Mouse (Mus musculus) MEL (cell line): ENCODE measurements around the gene Sema6d. TPM values are rescaled to one million over a fixed set of nuclear protein-coding genes. Genes with fewer than 3 reads are reported as not detected.

Experiments
- DNase-seq: peaks from one replicate; pipeline ENCODE4 v3.0.0; 2011; ENCODE audit warnings: low read depth, low spot score
- H3K27ac ChIP-seq: 2 replicates; pipeline ENCODE4 v1.5.1; 2012; ENCODE audit warnings: low read depth, mild to moderate bottlenecking, control low read depth, low read length, moderate library complexity; ENCODE audit not compliant: control insufficient read depth
- H3K27me3 ChIP-seq, 2 experiments: fragments of 150-350 bp in 1 of 2; sonication (generic) in 1 of 2; 2 replicates each; pipeline ENCODE4 v1.6.1; 2012; ENCODE audit warnings: low read length in 2 of 2, mild to moderate bottlenecking in 2 of 2, improper control_type of control experiment in 1 of 2, moderate library complexity in 1 of 2; ENCODE audit not compliant: insufficient read depth in 2 of 2, control insufficient read depth in 1 of 2
- H3K36me3 ChIP-seq, 2 experiments: 2 replicates each; pipeline ENCODE4 v1.6.1; 2012 to 2014; ENCODE audit warnings: low read length in 2 of 2, improper control_type of control experiment in 1 of 2, inconsistent platforms in 1 of 2, mild to moderate bottlenecking in 1 of 2; ENCODE audit not compliant: insufficient read depth in 2 of 2, control insufficient read depth in 1 of 2
- H3K4me1 ChIP-seq, 2 experiments: fragments of 150-350 bp in 1 of 2; sonication (generic) in 1 of 2; 2 replicates each; pipeline ENCODE4 v1.6.1; 2012; ENCODE audit warnings: low read length in 2 of 2, improper control_type of control experiment in 1 of 2, mild to moderate bottlenecking in 1 of 2; ENCODE audit not compliant: insufficient read depth in 2 of 2, control insufficient read depth in 1 of 2
- H3K4me3 ChIP-seq, 2 experiments: fragments of 150-350 bp in 1 of 2; sonication (generic) in 1 of 2; 2 replicates each; pipeline ENCODE4 v1.5.1; 2012; ENCODE audit warnings: low read depth in 2 of 2, low read length in 2 of 2, mild to moderate bottlenecking in 2 of 2, moderate library complexity in 2 of 2, control low read depth in 1 of 2, improper control_type of control experiment in 1 of 2; ENCODE audit not compliant: control insufficient read depth in 1 of 2, insufficient read depth in 1 of 2
- H3K79me2 ChIP-seq: 2 replicates; pipeline ENCODE4 v1.6.1; 2012; ENCODE audit warnings: mild to moderate bottlenecking, low read length, moderate library complexity; ENCODE audit not compliant: control insufficient read depth, poor library complexity, insufficient read depth
- H3K9ac ChIP-seq: 2 replicates; pipeline ENCODE4 v1.6.1; 2012; ENCODE audit warnings: low read depth, mild to moderate bottlenecking, control low read depth, low read length, moderate library complexity; ENCODE audit not compliant: control insufficient read depth, poor library complexity, severe bottlenecking
- H3K9me3 ChIP-seq: fragments of 150-350 bp; sonication (generic); replicated peaks from 2 replicates; pipeline ENCODE4 v1.6.1; 2012; ENCODE audit warnings: mild to moderate bottlenecking, low read length, improper control_type of control experiment, moderate library complexity; ENCODE audit not compliant: insufficient read depth
- BHLHE40 ChIP-seq: IDR thresholded peaks from 2 replicates; pipeline ENCODE4 v1.6.1; 2012; ENCODE audit warnings: low read depth, mild to moderate bottlenecking, inconsistent platforms, low read length, improper control_type of control experiment, borderline replicate concordance
- CHD1 ChIP-seq: IDR thresholded peaks from 2 replicates; pipeline ENCODE4 v1.6.1; 2012; ENCODE audit warnings: low read depth, mild to moderate bottlenecking, inconsistent platforms, low read length, improper control_type of control experiment
- ELF1 ChIP-seq: IDR thresholded peaks from 2 replicates; pipeline ENCODE4 v1.6.1; 2014; ENCODE audit warnings: low read depth, mild to moderate bottlenecking, inconsistent platforms, low read length, improper control_type of control experiment, moderate library complexity
- ETS1 ChIP-seq: IDR thresholded peaks from 2 replicates; pipeline ENCODE4 v1.6.1; 2012; ENCODE audit warnings: low read depth, mild to moderate bottlenecking, inconsistent platforms, low read length, improper control_type of control experiment, moderate library complexity
- GATA1 ChIP-seq: IDR thresholded peaks from 2 replicates; pipeline ENCODE4 v1.6.1; 2011; ENCODE audit warnings: low read depth, low read length, improper control_type of control experiment
- HCFC1 ChIP-seq: IDR thresholded peaks from 2 replicates; pipeline ENCODE4 v1.6.1; 2012; ENCODE audit warnings: low read depth, mild to moderate bottlenecking, inconsistent platforms, low read length, improper control_type of control experiment, moderate library complexity
- JUND ChIP-seq: IDR thresholded peaks from 2 replicates; pipeline ENCODE4 v1.6.1; 2011; ENCODE audit warnings: low read depth, mild to moderate bottlenecking, improper control_type of control experiment, low read length
- MAFK ChIP-seq: IDR thresholded peaks from 2 replicates; pipeline ENCODE4 v1.6.1; 2011; ENCODE audit warnings: low read depth, mild to moderate bottlenecking, low read length, improper control_type of control experiment, borderline replicate concordance
- MAX ChIP-seq: IDR thresholded peaks from 2 replicates; pipeline ENCODE4 v1.6.1; 2011; ENCODE audit warnings: low read length, improper control_type of control experiment
- MAZ ChIP-seq: IDR thresholded peaks from 2 replicates; pipeline ENCODE4 v1.6.1; 2012; ENCODE audit warnings: low read depth, mild to moderate bottlenecking, inconsistent platforms, low read length, improper control_type of control experiment
- MEF2A ChIP-seq: IDR thresholded peaks from 2 replicates; pipeline ENCODE4 v1.6.1; 2014; ENCODE audit warnings: low read depth, mild to moderate bottlenecking, inconsistent platforms, low read length, improper control_type of control experiment; ENCODE audit not compliant: poor library complexity, insufficient replicate concordance, severe bottlenecking; ENCODE audit errors: extremely low read depth
- MXI1 ChIP-seq: IDR thresholded peaks from 2 replicates; pipeline ENCODE4 v1.6.1; 2011; ENCODE audit warnings: mild to moderate bottlenecking, low read depth, low read length, improper control_type of control experiment
- MYB ChIP-seq: IDR thresholded peaks from 2 replicates; pipeline ENCODE4 v1.6.1; 2011; ENCODE audit warnings: mild to moderate bottlenecking, low read depth, low read length, improper control_type of control experiment
- MYC ChIP-seq: IDR thresholded peaks from 2 replicates; pipeline ENCODE4 v1.6.1; 2011; ENCODE audit warnings: low read depth, mild to moderate bottlenecking, low read length, improper control_type of control experiment, moderate library complexity
- NRF1 ChIP-seq: IDR thresholded peaks from 2 replicates; pipeline ENCODE4 v1.6.1; 2014; ENCODE audit warnings: low read depth, mild to moderate bottlenecking, inconsistent platforms, low read length, improper control_type of control experiment, moderate library complexity; ENCODE audit not compliant: poor library complexity, insufficient read depth, severe bottlenecking
- POLR2AphosphoS2 ChIP-seq: IDR thresholded peaks from 2 replicates; pipeline ENCODE4 v1.6.1; 2011; ENCODE audit warnings: low read length, improper control_type of control experiment
- RAD21 ChIP-seq: IDR thresholded peaks from 2 replicates; pipeline ENCODE4 v1.6.1; 2011; ENCODE audit warnings: mild to moderate bottlenecking, low read depth, low read length, improper control_type of control experiment
- RCOR1 ChIP-seq: IDR thresholded peaks from 2 replicates; pipeline ENCODE4 v1.6.1; 2012; ENCODE audit warnings: low read depth, mild to moderate bottlenecking, inconsistent platforms, low read length, improper control_type of control experiment
- SIN3A ChIP-seq: IDR thresholded peaks from 2 replicates; pipeline ENCODE4 v1.6.1; 2012; ENCODE audit warnings: low read length, improper control_type of control experiment, inconsistent platforms
- SMC3 ChIP-seq: IDR thresholded peaks from 2 replicates; pipeline ENCODE4 v1.6.1; 2011; ENCODE audit warnings: low read depth, low read length, improper control_type of control experiment
- TAL1 ChIP-seq: IDR thresholded peaks from 2 replicates; pipeline ENCODE4 v1.6.1; 2012; ENCODE audit warnings: mild to moderate bottlenecking, inconsistent platforms, low read length, moderate library complexity, mixed read lengths
- UBTF ChIP-seq: IDR thresholded peaks from 2 replicates; pipeline ENCODE4 v1.6.1; 2012; ENCODE audit warnings: low read depth, mild to moderate bottlenecking, inconsistent platforms, low read length, improper control_type of control experiment, moderate library complexity, borderline replicate concordance; ENCODE audit not compliant: insufficient read depth
- USF1 ChIP-seq: IDR thresholded peaks from 2 replicates; pipeline ENCODE4 v1.6.1; 2014; ENCODE audit warnings: low read depth, mild to moderate bottlenecking, inconsistent platforms, low read length, improper control_type of control experiment, moderate library complexity
- USF2 ChIP-seq, 2 experiments: IDR thresholded peaks; 2 replicates each; pipeline ENCODE4 v1.6.1; 2011 to 2012; ENCODE audit warnings: improper control_type of control experiment in 2 of 2, low read length in 2 of 2, borderline replicate concordance in 1 of 2, inconsistent platforms in 1 of 2, low read depth in 1 of 2, mild to moderate bottlenecking in 1 of 2; ENCODE audit not compliant: insufficient read depth in 1 of 2
- ZC3H11A ChIP-seq: IDR thresholded peaks from 2 replicates; pipeline ENCODE4 v1.6.1; 2012; ENCODE audit warnings: low read depth, mild to moderate bottlenecking, inconsistent platforms, low read length, improper control_type of control experiment
- ZKSCAN1 ChIP-seq: IDR thresholded peaks from 2 replicates; pipeline ENCODE4 v1.6.1; 2012; ENCODE audit warnings: low read depth, mild to moderate bottlenecking, inconsistent platforms, low read length, improper control_type of control experiment, moderate library complexity
- ZMIZ1 ChIP-seq: IDR thresholded peaks from 2 replicates; pipeline ENCODE4 v1.6.1; 2012; ENCODE audit warnings: low read depth, mild to moderate bottlenecking, inconsistent platforms, low read length, improper control_type of control experiment, moderate library complexity
- polyA plus RNA-seq, 2 experiments: library from polyadenylated mRNA; stranded (reverse) in 1 of 2; unstranded in 1 of 2; fragments of >175 nt in 1 of 2; fragments of >200 nt in 1 of 2; gene quantifications; 2 replicates each; pipeline versions ENCODE4 v1.2.1 to v1.2.4; 2012; ENCODE audit warnings: low replicate concordance in 2 of 2, low read depth in 1 of 2; ENCODE audit not compliant: insufficient read length in 2 of 2, insufficient read depth in 1 of 2, missing spikeins in 1 of 2
- total RNA-seq: library from RNA; depleted of rRNA; stranded (reverse); fragments of 300-350 nt; gene quantifications from 2 replicates; pipeline ENCODE4 v1.2.3, GENCODE M21; 2012

The Sema6d gene
- total and polyA plus RNA-seq, 3 experiments = not detected

DNA sequence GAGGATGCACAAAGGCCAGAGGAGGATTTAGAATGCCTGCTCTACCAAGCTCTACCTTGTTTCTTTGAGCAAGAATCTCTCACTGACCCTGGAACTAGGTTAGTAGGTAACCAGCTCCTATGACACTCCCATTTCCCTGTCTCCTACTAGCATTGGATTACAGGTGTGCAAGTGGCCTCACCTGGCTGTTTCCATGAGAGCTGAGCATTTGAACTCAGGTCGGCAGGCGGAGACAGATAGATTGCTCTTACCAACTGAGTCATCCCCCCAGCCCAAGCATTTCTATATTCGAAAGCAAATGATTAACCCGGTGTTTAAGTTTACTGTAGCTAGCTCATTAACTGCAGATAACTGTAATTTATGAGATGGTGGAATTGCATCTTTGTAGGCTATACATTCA is 503.0 kb downstream of the Sema6d start:
- TF ChIP-seq ZMIZ1 = no peak
- TF ChIP-seq NRF1 = no peak
- TF ChIP-seq POLR2AphosphoS2 = no peak
- no peak for TF ChIP-seq ZKSCAN1
- no peak for TF ChIP-seq BHLHE40
- TF ChIP-seq ETS1 = no peak
- no peak for TF ChIP-seq UBTF
- no peak for TF ChIP-seq TAL1
- no peak for TF ChIP-seq GATA1
- no peak for TF ChIP-seq MAZ
- no peak for TF ChIP-seq MAFK
- TF ChIP-seq ZC3H11A = no peak
- no peak for TF ChIP-seq MXI1
- no peak for TF ChIP-seq JUND
- no peak for TF ChIP-seq USF1
- TF ChIP-seq MEF2A = no peak
- no peak for TF ChIP-seq RAD21
- no peak for TF ChIP-seq MYB
- no peak for TF ChIP-seq USF2 (IDR thresholded peaks at IDR 0.05; ENCODE audit: borderline replicate concordance in 1 of 2, insufficient read depth in 1 of 2, low read depth in 1 of 2, low read length in 2 of 2)
- TF ChIP-seq MYC = no peak
- no peak for DNase-seq
- H3K9ac ChIP-seq = no peak overlapping the region
- H3K9me3 ChIP-seq = no peaks in the 10 kb centered on the region
- no peaks in the 10 kb centered on the region for H3K27me3 ChIP-seq
- no peaks in the 10 kb centered on the region for H3K4me1 ChIP-seq
- no peaks in the 10 kb centered on the region for H3K79me2 ChIP-seq
- H3K4me3 ChIP-seq = no peak overlapping the region
- no peak overlapping the region for H3K27ac ChIP-seq
- H3K36me3 ChIP-seq = no peaks in the 10 kb centered on the region

DNA sequence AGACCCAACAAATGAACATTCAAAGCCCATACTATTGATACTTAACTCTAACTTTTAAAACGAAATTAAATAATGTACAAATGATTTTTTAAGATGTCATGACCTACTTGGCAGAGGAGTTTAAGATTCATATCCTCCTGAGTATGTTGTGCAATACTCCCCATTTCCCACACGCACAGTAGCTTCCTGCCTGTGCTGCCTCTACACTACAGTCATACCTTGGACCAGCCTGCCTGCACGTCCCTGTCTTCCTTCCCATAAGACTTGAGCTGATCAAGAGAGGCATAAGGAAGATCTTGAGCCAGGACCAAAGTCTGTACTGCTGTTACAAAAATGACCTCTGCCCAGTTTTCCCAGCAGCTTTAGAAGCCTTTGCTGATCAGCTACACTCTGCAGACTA is 509.2 kb downstream of the Sema6d start:
- no peak for DNase-seq
- H3K79me2 ChIP-seq = no peaks in the 10 kb centered on the region
- H3K36me3 ChIP-seq = no peaks in the 10 kb centered on the region
- no peak overlapping the region for H3K27ac ChIP-seq
- H3K9ac ChIP-seq = no peak overlapping the region
- H3K27me3 ChIP-seq = no peaks in the 10 kb centered on the region
- TF ChIP-seq MXI1 (no peak), MAZ (no peak), HCFC1 (no peak), ELF1 (no peak), MYC (no peak), UBTF (no peak), USF1 (no peak), POLR2AphosphoS2 (no peak), SIN3A (no peak), MAX (no peak), CHD1 (no peak), RCOR1 (no peak), SMC3 (no peak)
- no peaks in the 10 kb centered on the region for H3K4me1 ChIP-seq
- H3K4me3 ChIP-seq = no peak overlapping the region
- H3K9me3 ChIP-seq = no peaks in the 10 kb centered on the region
